Mouse (Mus musculus) gastrocnemius, postnatal 4 days (tissue): Measurements from ENCODE around the gene Cd300ld. TPM values are rescaled to one million over a fixed set of nuclear protein-coding genes. Genes with fewer than 3 reads are reported as not detected.
"Not testable (repeated sequence)": the region's sequence is repeated elsewhere in the genome, so short reads cannot be mapped to it uniquely, and the experiment has no call there.

ENCODE experiments used
- DNase-seq, 2 experiments: peaks; one replicate each; pipeline ENCODE4 v3.0.0; 2021 to 2022; ENCODE audit warnings: low spot score in 2 of 2, mixed read lengths in 2 of 2
- long read RNA-seq, 2 experiments: library from polyadenylated mRNA; stranded (forward); transcript quantifications; one replicate each; pipeline ENCODE4 v2.0.0; 2021
- total RNA-seq, 2 experiments: library from RNA; stranded (reverse); gene quantifications; 2 replicates each; pipeline ENCODE4 v1.2.3; 2021

The Cd300ld gene
- total RNA-seq, result under 1 TPM; 0.36 to 0.47 TPM
- long read RNA-seq, experiment 1, partial matches to known transcripts, result 0 of 1 reads
- long read RNA-seq, experiment 1, other reads (novel, unspliced or antisense), result 0 of 1 reads
- long read RNA-seq, experiment 2, result 0 reads

DNA sequence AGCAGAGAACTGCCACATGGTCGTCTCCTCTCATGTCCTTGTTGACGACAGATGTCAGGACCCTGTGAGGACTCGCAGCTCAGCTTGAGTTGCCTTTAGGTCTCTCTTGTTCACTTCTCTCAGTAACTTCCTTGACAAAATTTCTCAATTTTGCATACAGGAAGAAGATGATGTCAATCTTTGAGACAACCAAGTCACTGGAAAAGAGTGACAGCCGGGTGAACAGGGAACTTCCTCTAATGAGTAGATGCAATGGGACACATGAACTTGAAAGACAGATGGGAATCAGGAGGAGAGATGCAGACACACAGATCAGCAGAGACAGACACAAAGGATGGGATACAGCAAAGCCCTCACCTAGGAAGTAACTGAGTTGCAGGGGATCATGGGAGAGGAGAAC lies at the start of gene Cd300ld:
Gene Cd300ld (minus strand): TSS at position 130 of the 400 bp plus-strand sequence.
- no peak for DNase-seq

GRCm38 (mm10) chr11:115037669-115038068 lies 47.9 kb upstream of the Cd300ld start, which contains the start of gene Cd300ld5:
Gene Cd300ld5, minus strand, starts transcription at chr11:115037769.
- DNase-seq, result not testable (repeated sequence)

- DNase-seq, result not testable (repeated sequence)
These were observed 37.2 kb upstream of the Cd300ld start, which contains the start of gene Cd300ld4 for GRCm38 (mm10) chr11:115026912-115027311. Gene Cd300ld4, minus strand, starts transcription at chr11:115027012.

DNA sequence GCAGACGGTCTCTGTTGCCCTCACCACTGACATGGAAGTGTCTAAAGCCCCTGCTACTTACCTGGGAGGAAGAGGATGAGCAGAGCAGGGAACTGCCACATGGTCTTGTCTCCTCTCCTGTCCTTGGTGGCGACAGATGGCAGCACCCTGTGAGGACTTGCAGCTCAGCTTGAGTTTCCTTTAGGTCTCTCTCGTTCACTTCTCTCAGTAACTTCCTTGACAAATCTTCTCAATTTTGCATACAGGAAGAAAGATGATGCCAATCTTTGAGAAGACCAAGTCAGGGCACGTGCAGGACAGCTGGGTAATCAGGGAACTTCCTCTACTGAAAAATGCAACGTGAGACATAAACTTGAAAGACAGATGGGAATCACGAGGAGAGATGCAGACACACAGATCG lies 26.4 kb upstream of the Cd300ld start, which contains the start of gene Cd300ld2:
Gene Cd300ld2 (minus strand): TSS at position 101 of the 400 bp plus-strand sequence.
- DNase-seq, result not testable (repeated sequence)

GRCm38 (mm10) chr11:115004070-115004469 lies 14.3 kb upstream of the Cd300ld start:
- no peak for DNase-seq

DNA sequence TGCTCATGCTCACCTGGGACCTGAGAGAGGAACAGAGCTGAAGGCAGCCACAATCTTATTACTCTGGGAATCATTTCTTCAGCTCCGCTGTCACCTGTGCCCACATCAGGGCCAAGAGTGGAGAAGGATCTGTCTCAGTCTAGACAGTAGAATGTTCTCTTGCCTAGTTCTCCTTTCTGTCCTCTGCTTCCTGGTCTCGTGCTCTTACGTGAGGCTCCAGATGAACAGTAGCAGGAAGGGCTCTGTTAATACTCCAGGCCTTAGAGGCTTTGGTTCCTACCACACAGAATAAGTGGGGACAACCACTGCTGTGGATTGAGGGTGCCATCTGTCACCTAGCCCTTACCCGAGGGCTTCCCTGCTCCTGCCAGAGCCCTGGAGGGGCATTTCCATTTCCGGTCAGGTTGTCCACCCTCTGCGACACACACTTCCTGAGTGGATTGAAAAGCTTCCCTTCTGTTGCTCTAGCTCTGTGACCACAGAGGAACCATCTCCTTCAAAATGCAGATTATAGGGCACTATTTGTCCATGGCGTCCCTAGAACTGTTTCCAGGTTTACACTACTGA lies 11.8 kb upstream of the Cd300ld start, which contains the start of gene Cd300c2:
Gene Cd300c2 (minus strand): TSS at position 407 of the 567 bp plus-strand sequence.
- no peak for DNase-seq

- no peak for DNase-seq
These were observed 7.9 kb downstream of the Cd300ld start for GRCm38 (mm10) chr11:114981866-114982265.

DNA sequence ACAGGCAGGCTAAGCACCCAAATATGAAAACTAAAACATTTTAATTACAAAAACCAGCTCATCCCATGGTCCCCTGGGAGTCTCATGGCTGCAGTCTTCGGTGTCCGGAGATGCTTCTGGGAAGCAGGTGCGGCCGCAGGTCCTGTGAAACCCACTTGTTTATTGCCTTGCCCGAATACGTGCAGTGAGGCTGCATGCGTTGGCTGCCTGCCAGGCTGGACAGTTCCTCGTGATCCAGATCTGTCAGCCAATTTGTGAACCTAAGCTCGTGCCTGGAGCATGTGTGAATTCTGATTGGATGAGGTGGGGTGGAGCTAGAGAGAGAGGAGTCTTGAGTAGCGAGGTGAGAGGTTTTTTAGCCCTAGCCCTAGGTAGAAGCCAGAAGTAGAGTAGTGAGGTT lies 17.0 kb downstream of the Cd300ld start:
- no peak for DNase-seq

- DNase-seq, result no peak
These were observed 20.9 kb downstream of the Cd300ld start, which contains the start of gene Cd300c for GRCm38 (mm10) chr11:114968752-114969207. Gene Cd300c, minus strand, starts transcription at chr11:114969157.

DNA sequence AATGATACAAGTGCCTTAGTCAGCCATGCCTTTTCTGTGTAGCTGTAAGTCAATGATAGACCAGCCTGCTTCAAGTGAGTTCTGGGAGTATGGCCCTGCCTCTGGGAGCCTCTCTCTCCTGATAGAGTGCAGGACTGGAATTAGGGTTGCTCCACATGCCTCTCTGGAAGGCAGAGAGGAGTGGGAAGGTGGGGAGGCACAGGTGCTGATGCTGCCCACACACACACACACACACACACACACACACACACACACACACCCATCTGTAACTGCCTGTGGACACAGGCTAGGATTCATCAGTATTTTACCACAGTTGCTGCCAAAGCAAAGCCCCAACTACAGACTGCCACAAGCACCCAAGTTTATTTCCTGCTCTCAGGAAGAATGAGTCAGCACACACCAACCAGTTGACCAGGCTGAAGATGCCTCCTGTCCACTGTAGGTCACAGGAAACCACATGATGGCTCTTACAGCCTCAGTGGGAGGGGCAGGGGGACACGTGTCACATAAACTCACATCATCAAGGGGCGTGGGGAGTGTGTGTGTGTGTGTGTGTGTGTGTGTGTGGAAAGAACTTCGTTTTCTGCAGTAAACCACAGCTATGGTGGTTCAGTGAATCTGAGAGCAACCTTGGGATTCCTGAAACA lies 24.4 kb downstream of the Cd300ld start:
- DNase-seq, result no peak

- DNase-seq, result no peak
These were observed 29.4 kb downstream of the Cd300ld start for GRCm38 (mm10) chr11:114960369-114960768.

DNA sequence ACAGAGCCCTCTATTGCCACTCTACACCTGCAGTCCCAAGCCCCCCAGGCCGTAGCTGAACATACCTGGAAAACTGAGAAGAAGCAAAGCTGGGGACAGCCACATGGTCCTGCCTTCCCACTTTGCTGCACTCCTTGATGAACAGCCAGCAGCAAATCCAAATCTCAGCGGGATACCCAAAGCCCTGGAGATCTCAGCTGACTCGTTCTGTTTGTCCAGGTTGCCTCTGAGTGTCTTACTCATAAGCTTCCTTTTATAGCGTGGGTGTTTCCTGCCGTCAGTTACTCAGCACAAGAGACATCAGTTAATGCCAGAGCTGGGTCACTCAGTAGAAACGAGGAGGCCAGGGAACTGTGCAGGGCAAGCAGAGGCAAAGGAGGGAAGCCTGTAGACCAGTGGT lies 55.6 kb downstream of the Cd300ld start, which contains the start of gene Cd300lb:
Gene Cd300lb (minus strand): TSS at position 243 of the 400 bp plus-strand sequence.
- no peak for DNase-seq

- no peak for DNase-seq
These were observed 56.1 kb downstream of the Cd300ld start for GRCm38 (mm10) chr11:114933591-114933990.

Other genes with a start within 250 kb of the Cd300ld start
- 1 to 10 TPM; 3.4 to 5.6 TPM for gene Kif19a, start 224.5 kb downstream of the Cd300ld start, total RNA-seq
- gene Btbd17, start 194.0 kb downstream of the Cd300ld start, total RNA-seq, result 1 to 10 TPM; 3.6 to 4.4 TPM
- gene Gpr142, start 191.0 kb downstream of the Cd300ld start, total RNA-seq, result not detected
- gene Gprc5c, start 138.8 kb downstream of the Cd300ld start, total RNA-seq, result 10 to 100 TPM; 51.0 to 57.9 TPM
- 1 to 10 TPM; 1.3 to 2.0 TPM for gene Cd300a, start 99.9 kb downstream of the Cd300ld start, total RNA-seq
- gene Cd300lb, start 55.5 kb downstream of the Cd300ld start, total RNA-seq, result 1 to 10 TPM in 1 of 2 experiments, under 1 TPM in 1; 0.49 to 1.1 TPM
- not detected for gene Cd300c, start 20.8 kb downstream of the Cd300ld start, total RNA-seq
- gene Cd300c2, start 12.0 kb upstream of the Cd300ld start, total RNA-seq, result 1 to 10 TPM; 1.6 to 2.2 TPM
- gene Cd300ld2, start 26.3 kb upstream of the Cd300ld start, total RNA-seq, result not detected
- 1 to 10 TPM in 1 of 2 experiments, not detected in 1; 1.4 TPM for gene Cd300ld4, start 37.1 kb upstream of the Cd300ld start, total RNA-seq
- gene Cd300ld5, start 47.8 kb upstream of the Cd300ld start, total RNA-seq, result 1 to 10 TPM; 2.5 to 3.2 TPM
- gene Cd300ld3, start 58.5 kb upstream of the Cd300ld start, total RNA-seq, result 1 to 10 TPM; 3.9 to 4.7 TPM
- gene Cd300e, start 72.3 kb upstream of the Cd300ld start, total RNA-seq, result under 1 TPM in 1 of 2 experiments, not detected in 1; 0.29 TPM
- gene Rab37, start 101.5 kb upstream of the Cd300ld start, total RNA-seq, result 1 to 10 TPM; 1.0 to 1.3 TPM
- gene Cd300lf, start 144.1 kb upstream of the Cd300ld start, total RNA-seq, result under 1 TPM; 0.49 TPM
- 10 to 100 TPM; 10.9 to 12.4 TPM for gene Slc9a3r1, start 173.4 kb upstream of the Cd300ld start, total RNA-seq
- gene Tmem104, start 197.6 kb upstream of the Cd300ld start, total RNA-seq, result 1 to 10 TPM; 8.5 to 9.8 TPM
- 10 to 100 TPM; 16.4 to 17.9 TPM for gene Nat9, start 197.9 kb upstream of the Cd300ld start, total RNA-seq